Mouse (Mus musculus): ENCODE data around the gene Nacc1. TPM values are rescaled to one million over a fixed set of nuclear protein-coding genes. Genes with fewer than 3 reads are reported as not detected.
"Not testable (repeated sequence)": the region's sequence is repeated elsewhere in the genome, so short reads cannot be mapped to it uniquely, and the experiment has no call there.

Nacc1 gene
- total RNA-seq, 1 experiment from 2014 or later: 33.9 TPM

GRCm38 (mm10) chr8:84633841-84634584 is 53.6 kb downstream of the Nacc1 start:
- no peak for ATAC-seq (ENCODE audit: extremely low read depth, insufficient number of reproducible peaks, low FRiP score, poor library complexity, severe bottlenecking)

GRCm38 (mm10) chr8:84631813-84632212 is 55.8 kb downstream of the Nacc1 start:
- ATAC-seq (ENCODE audit: extremely low read depth, insufficient number of reproducible peaks, low FRiP score, poor library complexity, severe bottlenecking): no peak

- ATAC-seq (ENCODE audit: extremely low read depth, insufficient number of reproducible peaks, low FRiP score, poor library complexity, severe bottlenecking): no peak
Observed at GRCm38 (mm10) chr8:84630145-84630544, 57.5 kb downstream of the Nacc1 start.

GRCm38 (mm10) chr8:84629586-84629985 is 58.1 kb downstream of the Nacc1 start:
- ATAC-seq (ENCODE audit: extremely low read depth, insufficient number of reproducible peaks, low FRiP score, poor library complexity, severe bottlenecking): no peak

GRCm38 (mm10) chr8:84623425-84623824 is 64.2 kb downstream of the Nacc1 start:
- not testable (repeated sequence) for ATAC-seq (ENCODE audit: extremely low read depth, insufficient number of reproducible peaks, low FRiP score, poor library complexity, severe bottlenecking)

- no peak for ATAC-seq (ENCODE audit: extremely low read depth, insufficient number of reproducible peaks, low FRiP score, poor library complexity, severe bottlenecking)
Observed at GRCm38 (mm10) chr8:84621102-84621625, 66.5 kb downstream of the Nacc1 start.

Other genes with a start within 250 kb of the Nacc1 start
- gene Ier2, start 25.0 kb downstream of the Nacc1 start, total RNA-seq (2017): 115 and 124 TPM in 2 replicates
- 83.2 and 89.7 TPM in 2 replicates for gene Trmt1, start 1.6 kb downstream of the Nacc1 start, total RNA-seq (2017)
- 54.5 and 59.7 TPM in 2 replicates for gene Lyl1, start 13.6 kb upstream of the Nacc1 start, total RNA-seq (2017)
- 0.61 and 3.4 TPM in 2 replicates for gene G430095P16Rik, start 35.1 kb upstream of the Nacc1 start, total RNA-seq (2017)
- 1.7 and 3.4 TPM in 2 replicates for gene Nfix, start 112.5 kb upstream of the Nacc1 start, total RNA-seq (2017)
- 4.5 and 5.5 TPM in 2 replicates for gene Dand5, start 135.0 kb upstream of the Nacc1 start, total RNA-seq (2017)
- 14.1 and 16.7 TPM in 2 replicates for gene Gadd45gip1, start 143.7 kb upstream of the Nacc1 start, total RNA-seq (2017)
- 46.6 and 57.8 TPM in 2 replicates for gene Rad23a, start 152.8 kb upstream of the Nacc1 start, total RNA-seq (2017)
- gene Calr, start 159.1 kb upstream of the Nacc1 start, total RNA-seq (2017): 690 and 751 TPM in 2 replicates
- 50.7 and 56.2 TPM in 2 replicates for gene Farsa, start 169.1 kb upstream of the Nacc1 start, total RNA-seq (2017)
- 4.4 and 5.5 TPM in 2 replicates for gene Syce2, start 184.2 kb upstream of the Nacc1 start, total RNA-seq (2017)
- 21.0 and 21.5 TPM in 2 replicates for gene Gcdh, start 206.1 kb upstream of the Nacc1 start, total RNA-seq (2017)
- gene Klf1, start 214.1 kb upstream of the Nacc1 start, total RNA-seq (2017): not detected in 2 replicates
- 31.7 and 34.7 TPM in 2 replicates for gene Dnase2a, start 220.7 kb upstream of the Nacc1 start, total RNA-seq (2017)
- gene Mast1, start 249.5 kb upstream of the Nacc1 start, total RNA-seq (2017): 0.12 and 0.23 TPM in 2 replicates

Data from neutrophil, adult 5-6 weeks (primary cell).